Mouse (Mus musculus) mouse trophoblast stem cell (cell line): ENCODE results near the gene Gtf2ird2.

Experiments used
- in situ Hi-C, 2 experiments: fragments of 300-500 bp; cut with MseI, MboI; formaldehyde crosslinking; loops; 2 replicates in 1 of 2; 3 replicates in 1 of 2; pipeline ENCODE4 v1.15.1; 2025

Gene Gtf2ird2

GRCm38 (mm10) chr5:134183880-134184808 is at the start of gene Gtf2ird2:
Gene Gtf2ird2, plus strand, starts transcription at chr5:134184019.
- in situ Hi-C loops = no loop called here

GRCm38 (mm10) chr5:134136022-134136421 is 47.8 kb upstream of the Gtf2ird2 start:
- in situ Hi-C loops = no loop called here

GRCm38 (mm10) chr5:134137933-134138332 is 45.9 kb upstream of the Gtf2ird2 start:
- in situ Hi-C loops = no loop called here

GRCm38 (mm10) chr5:134139429-134139828 is 44.4 kb upstream of the Gtf2ird2 start:
- in situ Hi-C loops = no loop called here

GRCm38 (mm10) chr5:134141236-134141635 is 42.6 kb upstream of the Gtf2ird2 start:
- in situ Hi-C loops = no loop called here

- in situ Hi-C loops = no loop called here
These were observed 41.4 kb upstream of the Gtf2ird2 start for GRCm38 (mm10) chr5:134142381-134142780.

GRCm38 (mm10) chr5:134144986-134145385 is 38.8 kb upstream of the Gtf2ird2 start:
- in situ Hi-C loops = no loop called here

- in situ Hi-C loops = no loop called here
These were observed 36.5 kb upstream of the Gtf2ird2 start for GRCm38 (mm10) chr5:134147194-134147753.

- in situ Hi-C loops = no loop called here
These were observed 35.7 kb upstream of the Gtf2ird2 start for GRCm38 (mm10) chr5:134148153-134148552.

- in situ Hi-C loops = no loop called here
These were observed 31.9 kb upstream of the Gtf2ird2 start for GRCm38 (mm10) chr5:134151895-134152294.

- in situ Hi-C loops = no loop called here
These were observed 27.8 kb upstream of the Gtf2ird2 start for GRCm38 (mm10) chr5:134155916-134156466.

- in situ Hi-C loops = no loop called here
These were observed 19.1 kb upstream of the Gtf2ird2 start for GRCm38 (mm10) chr5:134164688-134165087.

GRCm38 (mm10) chr5:134166642-134167041 is 17.2 kb upstream of the Gtf2ird2 start:
- in situ Hi-C loops = no loop called here

- in situ Hi-C loops = no loop called here
These were observed 15.8 kb upstream of the Gtf2ird2 start for GRCm38 (mm10) chr5:134168033-134168432.

- in situ Hi-C loops = no loop called here
These were observed 14.6 kb upstream of the Gtf2ird2 start for GRCm38 (mm10) chr5:134169231-134169630.

- in situ Hi-C loops = no loop called here
These were observed 13.7 kb upstream of the Gtf2ird2 start for GRCm38 (mm10) chr5:134170167-134170566.

- in situ Hi-C loops = no loop called here
These were observed 10.6 kb upstream of the Gtf2ird2 start for GRCm38 (mm10) chr5:134173206-134173605.

GRCm38 (mm10) chr5:134175696-134176095 is 8.1 kb upstream of the Gtf2ird2 start:
- in situ Hi-C loops = no loop called here

GRCm38 (mm10) chr5:134176169-134176881 is 7.5 kb upstream of the Gtf2ird2 start, which contains the start of gene Rcc1l:
Gene Rcc1l, minus strand, starts transcription at chr5:134176774.
- in situ Hi-C loops = no loop called here

- in situ Hi-C loops = no loop called here
These were observed 5.3 kb upstream of the Gtf2ird2 start for GRCm38 (mm10) chr5:134178536-134178935.

GRCm38 (mm10) chr5:134179871-134180270 is 3.9 kb upstream of the Gtf2ird2 start:
- in situ Hi-C loops = no loop called here

- in situ Hi-C loops = no loop called here
These were observed 1.6 kb upstream of the Gtf2ird2 start for GRCm38 (mm10) chr5:134182172-134182571.
